Mouse (Mus musculus): ENCODE data around the gene Rhbdl1.

DNA sequence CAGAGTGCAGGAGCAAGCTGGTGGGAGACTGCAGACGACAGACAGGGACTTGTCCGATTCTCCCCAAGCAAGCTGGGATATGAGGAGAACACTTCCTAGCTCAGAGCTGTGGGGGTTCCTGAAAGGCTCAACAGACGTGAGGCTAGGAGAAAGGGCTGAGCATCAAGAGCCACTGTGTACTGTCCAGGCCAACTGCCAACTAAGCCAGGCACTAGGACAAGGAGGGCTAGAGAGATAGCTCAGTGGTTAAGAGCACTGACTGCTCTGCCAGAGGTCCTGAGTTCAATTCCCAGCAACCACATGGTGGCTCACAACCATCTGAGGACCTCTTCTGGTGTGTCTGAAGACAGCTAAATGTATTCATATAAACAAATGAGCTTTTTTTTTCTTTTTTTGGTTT, 5.4 kb upstream of the Rhbdl1 start:
- TF ChIP-seq CTCF (IDR thresholded peaks at IDR 0.05; ENCODE audit: borderline replicate concordance, control insufficient read depth, extremely low read depth, insufficient read depth, low read length, poor library complexity) (no peak), POLR2A (IDR thresholded peaks at IDR 0.05; ENCODE audit: control insufficient read depth, extremely low read depth, insufficient read depth, low read length, poor library complexity) (no peak)

Data from thymus, adult 2 months (tissue).